Mouse (Mus musculus): ENCODE data around the gene Dip2b.

- TF ChIP-seq CTCF (IDR thresholded peaks at IDR 0.05; ENCODE audit: control insufficient read depth, insufficient read depth, insufficient read length), result no peak
- TF ChIP-seq CEBPB (IDR thresholded peaks at IDR 0.05; ENCODE audit: low read depth), result no peak
- TF ChIP-seq MYOG (IDR thresholded peaks at IDR 0.05; ENCODE audit: control insufficient read depth, extremely low read depth, insufficient read length), result no peak
- TF ChIP-seq USF1 (IDR thresholded peaks at IDR 0.05; ENCODE audit: low read depth), result no peak
- no peak for TF ChIP-seq MAX (IDR thresholded peaks at IDR 0.05)
- no peak for TF ChIP-seq FOSL1 (IDR thresholded peaks at IDR 0.05; ENCODE audit: insufficient read depth, low read length, poor library complexity, severe bottlenecking)
- TF ChIP-seq MYOD1 (IDR thresholded peaks at IDR 0.05; ENCODE audit: control insufficient read depth, insufficient read length, low read depth), result no peak
Measured at GRCm38 (mm10) chr15:100247296-100247695, 208.8 kb downstream of the Dip2b start.
